Mouse (Mus musculus): Measurements from ENCODE around the gene Atp8a2.

DNA sequence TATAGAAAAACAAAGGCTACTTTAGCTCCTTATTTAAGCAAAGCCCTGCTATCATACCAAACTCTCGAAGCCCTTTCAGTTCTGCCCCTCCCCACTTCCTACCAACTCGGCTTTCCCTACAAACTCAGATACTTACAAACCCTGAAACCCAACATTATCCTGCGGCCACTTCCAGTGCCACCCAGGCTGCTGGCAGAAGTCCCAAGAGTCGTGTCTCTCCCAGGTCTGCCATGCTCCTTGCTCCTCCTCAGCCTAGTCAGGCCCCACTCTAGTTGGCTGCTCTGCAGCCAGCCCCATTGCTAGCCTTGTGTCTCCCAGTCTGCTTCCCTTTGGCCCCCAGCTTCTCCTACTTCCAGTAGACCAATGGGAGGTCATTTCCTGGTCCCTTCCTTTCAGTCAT is 451.3 kb downstream of the Atp8a2 start:
- TF ChIP-seq CTCF (IDR thresholded peaks at IDR 0.05; ENCODE audit: low read depth, low read length) (no peak), POLR2A (IDR thresholded peaks at IDR 0.05; ENCODE audit: borderline replicate concordance, low read depth, low read length) (no peak)
